In the genomic region with DNA sequence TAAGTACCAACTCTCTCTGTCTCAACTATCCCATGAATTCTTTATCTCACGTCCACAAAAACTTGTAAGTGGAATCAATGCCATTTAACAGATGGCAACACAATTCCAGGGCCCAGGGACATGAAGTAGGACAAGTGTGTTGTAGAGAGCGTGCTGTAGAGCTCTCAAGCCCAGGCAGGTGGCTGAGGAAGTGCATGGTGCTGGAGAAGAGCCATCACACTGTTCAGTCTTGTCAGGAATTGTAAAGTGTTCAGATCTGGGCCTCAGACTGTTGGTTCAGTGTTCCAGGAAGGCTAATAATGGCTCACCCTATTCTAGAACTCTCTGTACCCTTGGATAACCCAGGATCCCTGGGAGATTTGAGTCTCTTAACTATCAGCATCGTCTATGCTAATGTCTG, we compare ENCODE assay signal across 25 mouse cellular contexts. TPM values are rescaled to one million over a fixed set of nuclear protein-coding genes. Genes with fewer than 3 reads are reported as not detected.
A peak's percentile ranks its signal among the peaks of the same experiment; 100 is the strongest.
DNase-seq lines count a peak whose midpoint lies in the region; ATAC-seq and TF ChIP-seq lines count a peak whose summit lies in the region.
"Had no signal": no experiment of that assay in that cellular context is flagged by ENCODE, and none has a peak within 500 bp of the region (broad histone marks: within the 10 kb centered on the region; RNA-seq: fewer than 3 reads in every experiment).

No protein-coding gene starts in this region.

- no peak for ATAC-seq in liver, embryonic 12.5 days
- ATAC-seq in liver, postnatal 0 days, result no peak
- ATAC-seq: activated CD4-positive, CD25-positive, alpha-beta regulatory T cell, adult 4 months; CD4-positive, CD25-positive, alpha-beta regulatory T cell, adult 4 months; forebrain, embryonic 13.5 days; forebrain, embryonic 15.5 days; Patski had no signal

- no peak overlapping the region for H3K9ac ChIP-seq in heart, adult 2 months (ENCODE audit: low read depth, low read length)
- no peak overlapping the region for H3K9ac ChIP-seq in liver, embryonic 12.5 days
- no peak overlapping the region for H3K9ac ChIP-seq in liver, postnatal 0 days (replicated peaks)
- H3K9ac ChIP-seq: embryonic facial prominence, embryonic 13.5 days; embryonic facial prominence, embryonic 15.5 days; forebrain, embryonic 13.5 days; forebrain, embryonic 15.5 days had no signal

- H3K79me2 ChIP-seq in heart, adult 2 months (replicated peaks; ENCODE audit: control insufficient read depth, insufficient read depth, low read length), result no peaks in the 10 kb centered on the region

- intact Hi-C loops in heart, adult 2 months (cut with DNase I), result loop anchor here (2.0 kb wide), 1 partner anchor 29 kb away; no protein-coding TSS in a partner anchor
- intact Hi-C loops in heart, postnatal 25 days (cut with DNase I), result no loop called here

- TF ChIP-seq EP300 in heart, adult 2 months (IDR thresholded peaks at IDR 0.05; ENCODE audit: insufficient read depth, low read depth, low read length), result no peak
- TF ChIP-seq EP300 in liver, postnatal 0 days (IDR thresholded peaks at IDR 0.05; ENCODE audit: low read depth), result no peak

- no peak for TF ChIP-seq CTCF in heart, adult 2 months (IDR thresholded peaks at IDR 0.05)
- TF ChIP-seq CTCF in liver, postnatal 0 days (IDR thresholded peaks at IDR 0.05; ENCODE audit: low read depth), result no peak
- TF ChIP-seq CTCF in spleen, adult 2 months (IDR thresholded peaks at IDR 0.05; ENCODE audit: extremely low read depth, insufficient read depth, insufficient read length, insufficient replicate concordance), result no peak

- WGBS in heart, adult 2 months, result 74% methylated on average over 3 of the region's 3 CpGs
- WGBS in liver, embryonic 12.5 days (ENCODE audit: insufficient replicate concordance), result 83% methylated on average over 3 of the region's 3 CpGs
- 90% methylated on average over 3 of the region's 3 CpGs for WGBS in liver, postnatal 0 days (ENCODE audit: insufficient replicate concordance)
- WGBS in spleen, adult 2 months, result 93% methylated on average over 3 of the region's 3 CpGs

- no peak for TF ChIP-seq POLR2A in heart, adult 2 months (IDR thresholded peaks at IDR 0.05; ENCODE audit: insufficient read depth, low read depth, low read length)
- TF ChIP-seq POLR2A in spleen, adult 2 months (IDR thresholded peaks at IDR 0.05; ENCODE audit: low read depth, low read length), result no peak

- H3K4me1 ChIP-seq in heart, adult 2 months (ENCODE audit: control insufficient read depth, insufficient read depth, low read length), result peaks cover 46% of the 10 kb centered on the region
- H3K4me1 ChIP-seq in liver, embryonic 12.5 days, result peaks cover 97% of the 10 kb centered on the region
- H3K4me1 ChIP-seq in liver, postnatal 0 days (ENCODE audit: insufficient read depth), result peaks cover 82% of the 10 kb centered on the region
- H3K4me1 ChIP-seq in spleen, adult 2 months (ENCODE audit: control insufficient read depth, insufficient read depth, insufficient read length), result peaks cover 79% of the 10 kb centered on the region

- peak overlapping the region; percentile 13; the same call in 1 of the 2 replicates for H3K27ac ChIP-seq in heart, adult 2 months
- peak overlapping the region; percentile 23; the same call in 1 of the 2 replicates for H3K27ac ChIP-seq in liver, embryonic 12.5 days
- H3K27ac ChIP-seq in liver, postnatal 0 days (ENCODE audit: low read depth), result no peak overlapping the region
- H3K27ac ChIP-seq in spleen, adult 2 months (ENCODE audit: insufficient read depth, low read length), result peak overlapping the region; percentile 55
- H3K27ac ChIP-seq: embryonic facial prominence, embryonic 13.5 days; embryonic facial prominence, embryonic 15.5 days; forebrain, embryonic 13.5 days; forebrain, embryonic 15.5 days had no signal

- DNase-seq in heart, adult 2 months, result no peak
- DNase-seq in heart, postnatal 25 days (ENCODE audit: low spot score), result no peak
- no peak for DNase-seq in liver, postnatal 0 days
- no peak for DNase-seq in spleen, adult 2 months (ENCODE audit: low read depth in 1 of 2, low spot score in 2 of 2)
- no peak for DNase-seq in spleen, postnatal 10 days (ENCODE audit: low spot score in 2 of 2)
- DNase-seq in adrenal gland, postnatal 25 days, result no peak
- DNase-seq: adrenal gland, adult 8-10 months; adrenal gland, postnatal 14 days; cerebellum, adult 11 months; cerebellum, adult 18-20 months; cerebellum, adult 8-10 months; cerebellum, adult 9-11 months; cerebellum, postnatal 14 days; cerebellum, postnatal 36 days; embryo, embryonic 11 days had no signal

- no peaks in the 10 kb centered on the region for H3K9me3 ChIP-seq in liver, embryonic 12.5 days (replicated peaks)
- no peaks in the 10 kb centered on the region for H3K9me3 ChIP-seq in liver, postnatal 0 days (ENCODE audit: low read length)
- H3K9me3 ChIP-seq: embryonic facial prominence, embryonic 13.5 days; embryonic facial prominence, embryonic 15.5 days; forebrain, embryonic 13.5 days; forebrain, embryonic 15.5 days; G1E had no signal

- H3K4me2 ChIP-seq in liver, embryonic 12.5 days, result no peak overlapping the region
- no peak overlapping the region for H3K4me2 ChIP-seq in liver, postnatal 0 days (ENCODE audit: low read depth, low read length)
- H3K4me2 ChIP-seq: embryonic facial prominence, embryonic 13.5 days; embryonic facial prominence, embryonic 15.5 days; forebrain, embryonic 13.5 days; forebrain, embryonic 15.5 days had no signal

- H3K27me3 ChIP-seq in heart, adult 2 months (ENCODE audit: control insufficient read depth, insufficient read depth, low read length), result no peaks in the 10 kb centered on the region
- H3K27me3 ChIP-seq in liver, embryonic 12.5 days (replicated peaks), result no peaks in the 10 kb centered on the region
- no peaks in the 10 kb centered on the region for H3K27me3 ChIP-seq in liver, postnatal 0 days (ENCODE audit: insufficient read depth, low read length)
- H3K27me3 ChIP-seq in spleen, adult 2 months (ENCODE audit: control insufficient read depth, insufficient read depth, low read length), result no peaks in the 10 kb centered on the region
- H3K27me3 ChIP-seq: embryonic facial prominence, embryonic 13.5 days; embryonic facial prominence, embryonic 15.5 days; forebrain, embryonic 15.5 days; Patski had no signal

- no peaks in the 10 kb centered on the region for H3K36me3 ChIP-seq in heart, adult 2 months (ENCODE audit: control insufficient read depth, insufficient read depth, low read length)
- H3K36me3 ChIP-seq in liver, embryonic 12.5 days, result no peaks in the 10 kb centered on the region
- H3K36me3 ChIP-seq in liver, postnatal 0 days (replicated peaks; ENCODE audit: insufficient read depth, low read length), result no peaks in the 10 kb centered on the region
- H3K36me3 ChIP-seq in spleen, adult 2 months (ENCODE audit: control insufficient read depth, insufficient read depth, low read length), result no peaks in the 10 kb centered on the region
- H3K36me3 ChIP-seq: embryonic facial prominence, embryonic 13.5 days; embryonic facial prominence, embryonic 15.5 days; forebrain, embryonic 15.5 days; G1E had no signal

- H3K4me3 ChIP-seq in heart, adult 2 months, result no peak overlapping the region
- H3K4me3 ChIP-seq in liver, embryonic 12.5 days, result no peak overlapping the region
- no peak overlapping the region for H3K4me3 ChIP-seq in liver, postnatal 0 days (ENCODE audit: low read depth, low read length)
- H3K4me3 ChIP-seq in spleen, adult 2 months (ENCODE audit: extremely low read depth, insufficient read depth, insufficient read length), result no peak overlapping the region
- H3K4me3 ChIP-seq: embryonic facial prominence, embryonic 13.5 days; embryonic facial prominence, embryonic 15.5 days; erythroblast, embryonic 14.5 days; forebrain, embryonic 13.5 days; forebrain, embryonic 15.5 days had no signal

RNA-seq across cellular contexts. Expression of a gene that starts 43.6 kb away (rescaled TPM):
- total RNA-seq in heart, adult 2 months (2021), result 10 to 100 TPM; 19.3 to 23.3 TPM
- polyA plus RNA-seq in heart, adult 2 months (2012; rRNA removed), result 15.7 and 19.8 TPM in 2 replicates
- 10 to 100 TPM; 23.3 to 31.3 TPM for total RNA-seq in heart, postnatal 25 days (2021)
- polyA plus RNA-seq in liver, embryonic 12.5 days (2016; fragmentation: Nextera tagmentation; extraction: Ambion mirVana), result 19.5 and 20.0 TPM in 2 replicates
- 7.6 and 7.7 TPM in 2 replicates for polyA plus RNA-seq in liver, postnatal 0 days (2015; fragmentation: Nextera tagmentation; extraction: Ambion mirVana)
- polyA plus RNA-seq in spleen, adult 2 months (2012; rRNA removed), result 146 and 261 TPM in 2 replicates
- 52.0 and 56.5 TPM in 2 replicates for total RNA-seq in adrenal gland, postnatal 25 days (2021)
